Mouse (Mus musculus): ENCODE data around the gene Uba2.

DNA sequence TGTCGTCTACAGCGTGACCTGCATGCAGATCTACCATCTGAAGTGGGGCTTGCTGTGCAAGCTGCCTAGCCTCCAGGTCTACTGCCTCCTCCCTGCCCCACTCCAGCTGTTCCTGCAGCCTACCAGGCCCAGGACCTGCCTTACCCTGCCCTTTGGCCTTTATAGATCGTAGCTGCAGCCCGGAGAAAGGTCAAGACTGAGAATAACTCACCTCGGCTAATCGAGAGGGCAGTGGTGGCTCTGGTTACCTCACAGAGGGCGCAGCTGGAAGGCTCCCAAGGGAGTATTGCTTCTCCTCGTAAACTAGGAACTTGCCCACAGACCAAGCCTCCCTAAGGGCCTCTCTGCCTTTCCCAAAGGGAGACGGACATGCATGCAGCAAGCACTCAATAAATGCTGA, 46.1 kb upstream of the Uba2 start:
- no peak for TF ChIP-seq CTCF (IDR thresholded peaks at IDR 0.05; ENCODE audit: insufficient read depth, low read length)
- no peak for TF ChIP-seq POLR2A (IDR thresholded peaks at IDR 0.05; ENCODE audit: borderline replicate concordance, extremely low read depth, low read depth, low read length)
